Mouse (Mus musculus) kidney, adult 11 months (tissue): ENCODE results near the gene Fbxo2.
"Not testable (repeated sequence)": the region's sequence is repeated elsewhere in the genome, so short reads cannot be mapped to it uniquely, and the experiment has no call there.

Source experiments
- DNase-seq: peaks from one replicate; pipeline ENCODE4 v3.0.0; 2022

The Fbxo2 gene

GRCm38 (mm10) chr4:148177716-148178115 lies 17.3 kb downstream of the Fbxo2 start:
- no peak for DNase-seq

- DNase-seq: no peak
Observed at GRCm38 (mm10) chr4:148181483-148181882, 21.1 kb downstream of the Fbxo2 start.

GRCm38 (mm10) chr4:148182363-148182762 lies 21.9 kb downstream of the Fbxo2 start:
- DNase-seq: no peak

- DNase-seq: no peak
Observed at GRCm38 (mm10) chr4:148184564-148184963, 24.1 kb downstream of the Fbxo2 start.

DNA sequence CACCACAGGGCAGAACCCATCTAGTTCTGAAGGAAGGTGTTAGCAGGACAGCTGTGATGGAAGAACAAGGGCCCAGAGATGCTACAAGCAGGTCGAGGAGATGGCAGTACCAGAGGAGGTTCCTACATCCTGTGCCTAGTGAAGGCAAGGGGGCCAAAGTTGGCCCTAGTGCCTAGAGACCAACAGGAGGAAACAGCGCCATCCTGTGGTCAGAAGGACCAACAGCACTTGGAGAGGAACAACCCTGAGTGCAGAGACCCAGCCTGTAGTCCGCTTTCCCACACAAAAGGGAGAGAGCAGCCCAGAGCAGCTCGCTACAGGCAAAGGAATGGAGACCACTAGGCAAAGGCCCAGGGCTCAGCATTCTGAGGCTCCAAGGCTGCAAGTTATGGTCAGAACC lies 25.4 kb downstream of the Fbxo2 start:
- no peak for DNase-seq

DNA sequence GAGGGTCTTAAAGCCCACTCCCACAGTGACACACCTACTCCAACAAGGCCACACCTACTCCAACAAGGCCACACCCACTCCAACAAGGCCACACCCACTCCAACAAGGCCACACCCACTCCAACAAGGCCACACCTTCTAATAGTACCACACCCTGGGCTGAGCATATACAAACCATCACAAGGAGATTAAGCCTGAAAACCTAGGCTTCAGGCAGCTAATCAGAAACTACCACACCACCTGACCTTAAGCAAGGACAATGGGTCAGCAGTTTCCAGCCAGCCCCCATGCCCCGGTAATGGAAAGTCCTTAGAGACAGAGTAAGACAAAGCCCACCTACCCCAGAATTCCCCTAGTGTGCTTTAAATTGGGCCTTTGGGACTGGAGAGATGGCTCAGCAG lies 28.3 kb downstream of the Fbxo2 start:
- not testable (repeated sequence) for DNase-seq

DNA sequence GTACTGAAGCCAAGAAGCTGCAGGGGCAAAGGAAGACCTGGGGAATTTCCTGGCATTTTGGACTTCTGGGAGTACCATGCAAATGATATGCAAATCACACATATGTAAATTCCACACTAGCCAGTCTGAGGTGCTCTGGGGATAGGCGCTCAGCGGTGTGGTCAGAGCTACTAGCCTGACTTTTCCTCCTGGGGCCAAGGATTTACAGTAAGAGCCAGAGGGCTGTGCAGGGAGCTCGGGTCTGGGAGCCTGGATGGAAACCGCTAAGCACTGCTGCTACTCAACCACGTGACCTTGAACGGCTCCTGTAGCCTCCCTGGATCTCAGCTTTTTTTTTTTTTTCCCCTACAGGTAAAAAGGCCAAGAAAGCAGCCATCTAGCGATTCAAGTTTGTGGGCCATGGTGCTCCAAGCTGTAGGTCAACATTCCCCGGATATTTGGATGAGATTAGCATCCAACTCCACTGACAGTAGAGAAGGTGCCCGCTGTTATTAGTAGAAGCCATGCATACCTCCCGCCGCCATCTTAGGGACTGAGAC lies 32.4 kb downstream of the Fbxo2 start:
- peak; percentile 9 for DNase-seq

DNA sequence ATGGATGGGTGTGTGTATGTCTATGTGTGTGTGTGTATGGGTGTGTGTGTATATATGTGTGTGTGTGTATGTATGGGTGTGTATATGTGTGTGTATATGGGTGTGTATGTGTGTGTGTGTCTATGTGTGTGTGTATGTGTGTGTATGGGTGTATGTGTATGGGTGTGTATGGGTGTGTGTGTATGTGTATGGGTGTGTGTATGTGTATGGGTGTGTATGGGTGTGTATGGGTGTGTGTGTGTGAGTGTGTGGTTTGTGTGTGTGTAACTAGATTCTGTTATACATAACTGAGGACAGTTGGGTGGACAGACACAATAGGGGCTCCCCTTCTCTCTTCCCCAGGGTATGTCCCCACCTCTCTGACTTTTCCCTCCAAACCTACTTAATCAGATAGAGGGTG lies 34.0 kb downstream of the Fbxo2 start:
- DNase-seq: no peak

GRCm38 (mm10) chr4:148198721-148199120 lies 38.3 kb downstream of the Fbxo2 start:
- no peak for DNase-seq

DNA sequence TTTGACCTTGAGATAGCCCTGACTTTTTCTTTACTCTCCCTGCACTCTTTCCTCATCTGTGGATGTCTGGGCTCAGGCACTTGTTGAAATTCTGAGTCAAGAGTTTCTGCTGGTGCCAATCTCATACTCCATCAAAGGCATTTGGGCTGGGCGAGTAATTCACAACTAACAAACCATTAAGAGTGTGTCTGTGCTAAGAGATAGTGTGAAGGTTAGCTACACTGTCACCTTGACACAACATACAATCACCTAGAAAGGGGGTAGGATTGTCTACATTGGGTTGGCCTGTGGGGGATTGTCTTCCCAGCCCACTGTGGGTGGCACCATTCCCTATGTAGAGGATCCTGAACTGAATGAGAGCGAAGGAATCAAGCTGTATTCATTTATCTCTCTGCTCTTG lies 43.1 kb downstream of the Fbxo2 start:
- DNase-seq: no peak

DNA sequence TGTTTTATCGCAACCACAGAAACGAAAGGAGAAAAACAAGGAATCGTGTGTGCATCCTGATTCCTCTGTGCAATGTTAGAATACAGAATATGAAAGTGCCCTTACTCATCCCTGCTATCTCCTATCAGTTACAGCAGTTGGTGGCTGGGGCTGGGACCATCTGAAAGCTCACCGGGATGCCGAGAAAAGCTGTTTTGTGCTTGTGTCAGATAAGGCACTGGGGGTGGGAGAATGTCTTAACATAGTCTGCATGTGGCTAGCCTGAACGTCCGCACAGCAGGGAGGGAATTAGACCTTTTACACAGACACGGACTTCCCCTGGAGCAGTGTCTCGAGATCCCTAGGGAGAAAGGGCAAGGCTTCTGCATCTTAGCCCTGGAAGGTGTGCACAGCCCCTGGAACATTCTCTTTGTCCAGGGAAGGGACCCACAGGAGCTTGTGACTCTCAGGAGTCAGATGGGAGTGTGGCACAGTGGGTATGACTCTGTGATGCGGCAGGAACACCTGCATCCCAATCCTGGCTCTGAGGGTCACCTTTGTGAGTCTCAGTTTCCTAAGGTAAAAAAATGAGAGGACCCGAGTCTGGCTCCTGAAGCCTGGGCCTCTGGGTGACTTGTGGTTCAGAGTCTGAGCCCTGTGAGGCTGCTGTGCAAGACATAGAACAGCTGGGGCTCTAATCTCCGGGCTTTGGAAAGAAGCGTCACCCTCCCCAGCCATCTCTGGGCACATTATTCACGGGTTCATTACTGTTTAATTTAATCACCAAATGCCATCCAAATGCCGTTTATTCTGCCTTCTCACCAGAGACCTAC lies 43.8 kb downstream of the Fbxo2 start:
- DNase-seq: no peak

- no peak for DNase-seq
Observed at GRCm38 (mm10) chr4:148204873-148205232, 44.4 kb downstream of the Fbxo2 start.

- no peak for DNase-seq
Observed at GRCm38 (mm10) chr4:148214460-148215136, 54.2 kb downstream of the Fbxo2 start.

GRCm38 (mm10) chr4:148215264-148215900 lies 55.0 kb downstream of the Fbxo2 start:
- DNase-seq: no peak
